Mouse (Mus musculus) kidney, embryonic 14.5 days (tissue): ENCODE data around the gene Inpp5k. TPM values are rescaled to one million over a fixed set of nuclear protein-coding genes. Genes with fewer than 3 reads are reported as not detected.

Experiments
- ATAC-seq: fragments of 200-750 bp; cut with Nextera tagmentation; 2 replicates; pipeline ENCODE4 v1.8.0; 2017; ENCODE audit warnings: moderate number of reproducible peaks, mild to moderate bottlenecking, moderate TSS enrichment, moderate library complexity; ENCODE audit not compliant: low FRiP score, low TSS enrichment
- H3K27ac ChIP-seq: fragments of 300-500 bp; sonication (generic); 2 replicates; pipeline ENCODE4 v1.5.1; 2014; ENCODE audit warnings: low read depth, mild to moderate bottlenecking, low read length, moderate library complexity, mixed read lengths
- H3K27me3 ChIP-seq: fragments of 300-500 bp; sonication (generic); 2 replicates; pipeline ENCODE4 v1.6.1; 2014; ENCODE audit warnings: mild to moderate bottlenecking, low read length; ENCODE audit not compliant: control insufficient read depth, insufficient read depth
- H3K36me3 ChIP-seq: fragments of 300-500 bp; sonication (generic); 2 replicates; pipeline ENCODE4 v1.6.1; 2014; ENCODE audit warnings: low read length, mixed read lengths; ENCODE audit not compliant: control insufficient read depth, insufficient read depth
- H3K4me1 ChIP-seq: fragments of 300-500 bp; sonication (generic); 2 replicates; pipeline ENCODE4 v1.6.1; 2014; ENCODE audit warnings: low read length, mixed read lengths; ENCODE audit not compliant: control insufficient read depth, insufficient read depth
- H3K4me2 ChIP-seq: fragments of 300-500 bp; sonication (generic); replicated peaks from 2 replicates; pipeline ENCODE4 v1.6.1; 2014; ENCODE audit warnings: low read depth, mild to moderate bottlenecking, low read length
- H3K4me3 ChIP-seq: fragments of 300-500 bp; sonication (generic); 2 replicates; pipeline ENCODE4 v1.5.1; 2014; ENCODE audit warnings: mild to moderate bottlenecking, low read length
- H3K9ac ChIP-seq: fragments of 300-500 bp; sonication (generic); 2 replicates; pipeline ENCODE4 v1.6.1; 2014; ENCODE audit warnings: low read depth, mild to moderate bottlenecking, low read length, moderate library complexity
- H3K9me3 ChIP-seq: fragments of 300-500 bp; sonication (generic); 2 replicates; pipeline ENCODE4 v1.6.1; 2016; ENCODE audit warnings: low read length; ENCODE audit not compliant: control insufficient read depth
- WGBS: fragments of 180-500 bp; shearing (Covaris S2); extraction: QIAGEN DNeasy Blood & Tissue Kit; methylation state at CpG from one replicate; pipeline ENCODE4 v1.1.7; 2014; 5-methylcytosine and 5-hydroxymethylcytosine counted together
- polyA plus RNA-seq: library from polyadenylated mRNA; unstranded; fragments of >200 nt; fragmentation: Nextera tagmentation; extraction: Ambion mirVana; gene quantifications from 2 replicates; pipeline ENCODE4 v1.2.1, GENCODE M21; 2014

Gene Inpp5k
- polyA plus RNA-seq, 1 experiment from 2014 or later = 30.1 TPM

GRCm38 (mm10) chr11:75674875-75675274, 44.1 kb downstream of the Inpp5k start:
- Histone ChIP-seq H3K36me3 (peaks cover 27% of the 10 kb centered on the region), H3K4me3 (no peak overlapping the region), H3K9ac (no peak overlapping the region), H3K4me2 (no peak overlapping the region), H3K27ac (no peak overlapping the region), H3K4me1 (no peaks in the 10 kb centered on the region), H3K27me3 (no peaks in the 10 kb centered on the region), H3K9me3 (no peaks in the 10 kb centered on the region)
- no peak for ATAC-seq
- WGBS = 84% methylated on average over 3 of the region's 3 CpGs

GRCm38 (mm10) chr11:75677881-75678746, 47.3 kb downstream of the Inpp5k start:
- Histone ChIP-seq H3K9me3 (no peaks in the 10 kb centered on the region), H3K4me1 (peaks cover 4% of the 10 kb centered on the region; the same call in 1 of the 2 replicates), H3K36me3 (peaks cover 8% of the 10 kb centered on the region; the same call in 1 of the 2 replicates), H3K4me2 (peak overlapping the region; percentile 57), H3K27me3 (no peaks in the 10 kb centered on the region), H3K4me3 (peak overlapping the region; percentile 100), H3K27ac (no peak overlapping the region), H3K9ac (peak overlapping the region; percentile 94; the same call in 1 of the 2 replicates)
- ATAC-seq = no peak; the same call in 1 of the 2 replicates
- 91% methylated on average over 3 of the region's 3 CpGs for WGBS

DNA sequence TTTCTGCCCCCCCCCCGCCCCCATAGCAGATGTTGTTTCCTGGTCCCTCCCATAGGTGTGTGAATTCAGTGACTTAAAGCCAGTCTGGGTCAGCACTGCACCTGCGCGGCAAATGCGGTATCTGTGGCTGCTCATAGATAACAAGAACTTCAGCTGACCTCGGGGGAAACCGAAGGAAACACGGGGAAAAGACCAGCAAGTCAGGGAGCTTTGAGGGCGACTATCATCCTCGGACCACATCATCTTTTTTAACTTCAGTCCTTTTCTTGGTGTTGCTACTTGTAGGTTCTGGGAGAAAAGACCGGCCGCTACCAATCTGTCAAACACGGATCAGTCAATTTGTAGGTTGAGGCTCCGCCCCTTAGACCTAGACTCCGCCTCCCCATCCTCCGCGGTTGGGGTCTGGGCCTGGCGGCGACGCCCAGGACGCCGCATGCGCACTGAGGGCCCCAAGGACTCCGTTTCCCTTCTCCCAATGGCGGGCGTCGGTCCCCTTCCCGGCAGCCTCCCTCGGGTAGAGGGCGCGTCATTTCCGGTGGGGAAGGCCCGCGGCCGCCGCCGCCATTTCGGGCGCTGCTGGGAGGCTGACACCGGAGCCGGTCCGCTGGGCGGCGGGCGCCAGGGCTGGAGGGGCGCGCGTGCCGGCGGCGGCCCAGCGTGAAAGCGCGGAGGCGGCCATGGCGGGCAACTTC, 48.1 kb downstream of the Inpp5k start, which contains the start of gene Crk:
Gene Crk, plus strand, starts transcription at position 513 of the 692 bp plus-strand sequence.
- peak within 1 kb of the TSS; percentile 94 for H3K9ac ChIP-seq
- WGBS = under 1% methylated on average over 55 of the region's 55 CpGs

DNA sequence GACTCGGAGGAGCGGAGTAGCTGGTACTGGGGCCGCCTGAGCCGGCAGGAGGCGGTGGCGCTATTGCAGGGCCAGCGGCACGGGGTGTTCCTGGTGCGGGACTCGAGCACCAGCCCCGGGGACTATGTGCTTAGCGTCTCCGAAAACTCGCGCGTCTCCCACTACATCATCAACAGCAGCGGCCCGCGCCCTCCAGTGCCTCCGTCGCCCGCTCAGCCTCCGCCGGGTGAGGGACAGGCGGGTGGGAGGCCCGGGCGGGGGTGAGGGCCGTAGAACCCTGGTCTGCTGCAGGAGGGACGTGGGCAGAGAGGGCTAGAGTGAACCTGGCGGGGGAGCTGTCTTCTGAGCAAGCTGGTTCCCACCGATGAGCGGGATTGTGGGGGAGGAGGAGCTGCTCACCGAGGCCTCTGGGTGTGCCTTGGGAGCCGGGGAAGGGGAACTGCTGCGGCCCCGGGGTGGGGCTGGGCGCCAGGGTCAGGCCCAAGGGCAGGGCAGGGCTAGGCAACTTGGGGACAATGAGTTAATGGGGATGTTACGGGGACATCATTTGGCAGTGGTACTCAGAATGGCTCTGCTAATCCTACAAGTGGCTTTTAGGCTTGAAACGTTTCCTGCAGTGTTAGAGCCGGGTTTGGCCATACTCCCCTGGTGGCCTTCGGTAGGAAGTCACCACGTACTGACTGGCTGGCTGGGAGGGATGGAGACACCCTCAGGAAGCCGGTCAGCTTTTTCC, 48.8 kb downstream of the Inpp5k start:
- ATAC-seq = peak; percentile 79
- under 1% methylated on average over 43 of the region's 43 CpGs for WGBS

More for the DNA sequence above, 48.1 kb downstream of the Inpp5k start, which contains the start of gene Crk:
- Histone ChIP-seq H3K4me3 (peak within 1 kb of the TSS; percentile 100), H3K4me1 (peaks cover 4% of the 10 kb centered on the region; the same call in 1 of the 2 replicates), H3K36me3 (peaks cover 9% of the 10 kb centered on the region; the same call in 1 of the 2 replicates), H3K4me2 (peak within 1 kb of the TSS; percentile 79), H3K27me3 (no peaks in the 10 kb centered on the region), H3K27ac (peak within 1 kb of the TSS; percentile 95), H3K9me3 (no peaks in the 10 kb centered on the region)
- ATAC-seq = peak; percentile 98

GRCm38 (mm10) chr11:75684462-75684861, 53.7 kb downstream of the Inpp5k start:
- Histone ChIP-seq H3K9me3 (no peaks in the 10 kb centered on the region), H3K4me1 (peaks cover 11% of the 10 kb centered on the region; the same call in 1 of the 2 replicates), H3K36me3 (peaks cover 18% of the 10 kb centered on the region; the same call in 1 of the 2 replicates), H3K4me2 (no peak overlapping the region), H3K4me3 (no peak overlapping the region), H3K9ac (no peak overlapping the region), H3K27ac (no peak overlapping the region), H3K27me3 (no peaks in the 10 kb centered on the region)
- ATAC-seq = no peak
- WGBS = 86% methylated on average over 5 of the region's 5 CpGs

More for the DNA sequence above, 48.8 kb downstream of the Inpp5k start:
- Histone ChIP-seq H3K4me1 (peaks cover 5% of the 10 kb centered on the region; the same call in 1 of the 2 replicates), H3K27ac (peak overlapping the region; percentile 95), H3K9ac (peak overlapping the region; percentile 94), H3K36me3 (peaks cover 9% of the 10 kb centered on the region; the same call in 1 of the 2 replicates), H3K9me3 (no peaks in the 10 kb centered on the region), H3K27me3 (no peaks in the 10 kb centered on the region), H3K4me2 (peak overlapping the region; percentile 79), H3K4me3 (peak overlapping the region; percentile 100)

GRCm38 (mm10) chr11:75684956-75685355, 54.2 kb downstream of the Inpp5k start:
- no peak overlapping the region for H3K4me2 ChIP-seq
- no peaks in the 10 kb centered on the region for H3K9me3 ChIP-seq
- no peaks in the 10 kb centered on the region for H3K27me3 ChIP-seq
- no peak overlapping the region for H3K27ac ChIP-seq
- H3K9ac ChIP-seq = no peak overlapping the region
- no peak for ATAC-seq
- WGBS = 73% methylated on average over 2 of the region's 2 CpGs
- no peak overlapping the region for H3K4me3 ChIP-seq
- H3K36me3 ChIP-seq = peaks cover 18% of the 10 kb centered on the region; the same call in 1 of the 2 replicates
- H3K4me1 ChIP-seq = peaks cover 11% of the 10 kb centered on the region; the same call in 1 of the 2 replicates

- H3K27ac ChIP-seq = no peak overlapping the region
- no peaks in the 10 kb centered on the region for H3K9me3 ChIP-seq
Measured at GRCm38 (mm10) chr11:75687343-75687993, 56.7 kb downstream of the Inpp5k start.

DNA sequence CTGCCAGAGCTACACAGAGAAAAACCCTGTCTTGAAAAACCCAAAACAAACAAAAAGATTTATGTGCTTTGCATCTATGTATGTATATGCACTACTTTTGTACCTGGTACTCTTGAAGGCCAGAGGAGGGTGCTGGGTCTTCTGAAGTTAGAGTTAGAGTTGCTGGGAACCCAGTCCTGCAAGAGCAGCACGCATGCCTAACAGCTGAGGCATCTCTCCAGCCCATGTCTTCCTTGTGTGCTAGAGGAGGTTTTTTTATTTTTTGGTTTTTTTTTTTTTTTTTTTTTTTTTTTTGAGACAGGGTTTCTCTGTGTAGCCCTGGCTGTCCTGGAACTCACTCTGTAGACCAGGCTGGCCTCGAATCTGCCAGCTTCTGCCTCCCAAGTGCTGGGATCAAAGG, 57.3 kb downstream of the Inpp5k start:
- WGBS = 75% methylated on average over 2 of the region's 2 CpGs
- H3K9me3 ChIP-seq = no peaks in the 10 kb centered on the region
- H3K9ac ChIP-seq = no peak overlapping the region
- H3K4me2 ChIP-seq = no peak overlapping the region
- peaks cover 28% of the 10 kb centered on the region for H3K36me3 ChIP-seq
- peaks cover 7% of the 10 kb centered on the region; the same call in 1 of the 2 replicates for H3K4me1 ChIP-seq
- no peak overlapping the region for H3K27ac ChIP-seq
- no peak for ATAC-seq
- no peaks in the 10 kb centered on the region for H3K27me3 ChIP-seq
- no peak overlapping the region for H3K4me3 ChIP-seq

More at GRCm38 (mm10) chr11:75687343-75687993, 56.7 kb downstream of the Inpp5k start:
- Histone ChIP-seq H3K4me3 (no peak overlapping the region), H3K27me3 (no peaks in the 10 kb centered on the region), H3K9ac (no peak overlapping the region), H3K4me1 (peaks cover 7% of the 10 kb centered on the region; the same call in 1 of the 2 replicates), H3K4me2 (no peak overlapping the region), H3K36me3 (peaks cover 28% of the 10 kb centered on the region)
- 67% methylated on average over 2 of the region's 2 CpGs for WGBS
- ATAC-seq = 0 out of 2 replicates have a peak, but pooled peaks have one; percentile 20
